Mouse (Mus musculus) heart, embryonic 10.5 days (tissue): ENCODE measurements at regions not wholly inside any gene's neighbourhood (a gene's known extent, or its start where the extent isn't known, plus 50 kb on each side); places are given as distances from the start of the nearest gene placed in this dataset.

Experiments used
- DNase-seq: peaks from one replicate; pipeline ENCODE4 v3.0.0-alpha.2; 2017; ENCODE audit warnings: low spot score
- H3K27ac ChIP-seq: fragments of 300-500 bp; sonication (generic); 2 replicates; pipeline ENCODE4 v1.5.1; 2016; ENCODE audit warnings: mild to moderate bottlenecking
- H3K27me3 ChIP-seq: fragments of 300-500 bp; sonication (generic); 2 replicates; pipeline ENCODE4 v1.6.1; 2016; ENCODE audit warnings: mild to moderate bottlenecking; ENCODE audit not compliant: poor library complexity, insufficient read depth, severe bottlenecking
- H3K36me3 ChIP-seq: fragments of 300-500 bp; sonication (generic); 2 replicates; pipeline ENCODE4 v1.6.1; 2016; ENCODE audit warnings: mild to moderate bottlenecking, moderate library complexity
- H3K4me1 ChIP-seq: fragments of 300-500 bp; sonication (generic); 2 replicates; pipeline ENCODE4 v1.6.1; 2016; ENCODE audit warnings: mild to moderate bottlenecking
- H3K4me3 ChIP-seq: fragments of 300-500 bp; sonication (generic); 2 replicates; pipeline ENCODE4 v1.5.1; 2016; ENCODE audit warnings: mild to moderate bottlenecking, moderate library complexity
- H3K9me3 ChIP-seq: fragments of 300-500 bp; sonication (generic); 2 replicates; pipeline ENCODE4 v1.6.1; 2016; ENCODE audit warnings: mild to moderate bottlenecking, moderate library complexity
- WGBS: fragments of 180-500 bp; shearing (Covaris S2); methylation state at CpG from one replicate; pipeline ENCODE4 v1.1.7; 2016; 5-methylcytosine and 5-hydroxymethylcytosine counted together

DNA sequence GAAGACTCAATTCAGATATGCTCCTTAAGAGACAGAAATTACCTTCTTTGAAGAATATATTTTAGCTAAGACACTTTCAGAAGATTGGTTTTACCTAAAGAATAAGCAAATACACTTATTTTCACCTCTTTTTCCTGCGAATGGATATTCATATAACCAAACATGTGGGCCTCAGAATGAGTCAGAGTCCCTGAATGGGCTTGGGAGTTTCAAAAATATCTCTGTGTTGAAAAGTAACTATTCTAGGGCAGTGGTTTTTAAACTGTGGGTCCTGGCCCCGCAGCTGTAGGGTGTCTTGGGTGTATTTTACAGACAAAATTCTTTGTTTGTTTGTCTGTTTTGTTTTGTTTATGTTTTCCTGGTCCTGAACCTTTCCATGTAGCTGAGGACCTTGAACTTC is 62.5 kb upstream of the Dnajc19 start:
- Histone ChIP-seq H3K27ac (no peak overlapping the region), H3K4me3 (no peak overlapping the region), H3K36me3 (no peaks in the 10 kb centered on the region), H3K9me3 (no peaks in the 10 kb centered on the region), H3K27me3 (no peaks in the 10 kb centered on the region), H3K4me1 (no peaks in the 10 kb centered on the region)
- 59% methylated on average over 2 of the region's 2 CpGs for WGBS
- DNase-seq: no peak

DNA sequence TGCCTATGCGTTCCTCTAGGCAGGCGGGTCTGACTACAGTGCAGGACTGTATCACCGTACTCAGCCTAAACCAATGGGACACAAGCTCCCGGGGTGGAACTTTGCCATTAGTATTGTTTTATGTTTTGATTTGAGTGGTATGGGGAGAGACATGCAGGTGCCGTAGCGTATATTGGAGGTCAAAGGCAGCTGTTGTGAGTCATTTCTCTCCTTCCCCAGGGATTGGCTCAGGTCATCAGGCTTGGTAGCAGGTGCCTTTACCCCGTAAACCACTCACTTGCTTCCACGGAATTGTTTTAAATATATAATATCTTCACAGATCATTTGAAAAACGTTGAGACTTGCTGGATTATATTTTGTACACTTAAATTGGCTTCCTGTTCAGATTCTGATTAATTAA is 58.1 kb upstream of the Dnajc19 start:
- no peak overlapping the region for H3K27ac ChIP-seq
- DNase-seq: no peak
- WGBS: 77% methylated on average over 9 of the region's 9 CpGs
- no peaks in the 10 kb centered on the region for H3K9me3 ChIP-seq
- no peaks in the 10 kb centered on the region for H3K36me3 ChIP-seq
- H3K4me1 ChIP-seq: no peaks in the 10 kb centered on the region
- no peak overlapping the region for H3K4me3 ChIP-seq
- no peaks in the 10 kb centered on the region for H3K27me3 ChIP-seq

DNA sequence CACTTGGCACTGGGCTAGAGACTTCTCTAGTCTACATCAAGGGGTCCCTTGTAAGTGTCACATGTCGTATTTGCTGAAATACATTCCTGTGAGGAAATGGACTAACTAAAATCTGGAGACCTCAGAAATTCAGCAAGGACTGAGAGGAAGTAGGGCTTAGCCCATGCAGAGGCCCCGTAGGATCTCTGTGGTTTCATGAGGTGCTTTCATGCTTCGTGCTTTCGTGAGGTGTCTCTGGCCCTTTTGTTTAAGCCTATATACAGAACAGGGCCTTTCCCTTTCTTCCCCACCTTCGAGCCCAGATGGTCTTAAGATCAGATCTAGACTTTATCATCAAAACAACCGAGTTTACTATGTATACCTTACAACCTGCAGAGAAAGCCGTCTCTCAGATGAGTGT is 56.9 kb upstream of the Dnajc19 start:
- no peak overlapping the region for H3K27ac ChIP-seq
- H3K9me3 ChIP-seq: no peaks in the 10 kb centered on the region
- no peaks in the 10 kb centered on the region for H3K36me3 ChIP-seq
- 83% methylated on average over 7 of the region's 7 CpGs for WGBS
- H3K27me3 ChIP-seq: no peaks in the 10 kb centered on the region
- H3K4me1 ChIP-seq: no peaks in the 10 kb centered on the region
- no peak overlapping the region for H3K4me3 ChIP-seq
- no peak for DNase-seq

DNA sequence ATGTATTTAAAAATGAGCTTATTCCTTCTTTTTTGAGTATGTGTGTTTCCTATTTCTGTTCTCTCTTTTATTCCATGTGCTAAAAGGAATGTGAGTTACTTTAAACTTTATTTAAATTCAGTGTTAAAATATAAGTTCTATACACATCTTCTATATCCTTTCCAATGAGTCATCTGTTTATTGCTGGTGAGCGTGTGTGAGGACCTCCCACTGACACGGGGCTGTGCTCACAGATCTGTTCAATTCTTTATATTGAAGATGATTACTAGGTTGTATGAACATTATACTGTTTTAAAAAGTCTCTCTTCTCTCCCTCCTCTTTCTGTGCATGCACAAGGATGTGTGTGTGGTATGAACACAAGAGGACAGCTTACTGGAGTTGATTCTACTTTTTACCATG is 55.3 kb upstream of the Dnajc19 start:
- no peaks in the 10 kb centered on the region for H3K9me3 ChIP-seq
- no peak overlapping the region for H3K4me3 ChIP-seq
- no peak for DNase-seq
- H3K27me3 ChIP-seq: no peaks in the 10 kb centered on the region
- 87% methylated on average over 2 of the region's 2 CpGs for WGBS
- H3K36me3 ChIP-seq: no peaks in the 10 kb centered on the region
- H3K4me1 ChIP-seq: no peaks in the 10 kb centered on the region
- no peak overlapping the region for H3K27ac ChIP-seq
